Mouse (Mus musculus): ENCODE data around the gene Myrf. TPM values are rescaled to one million over a fixed set of nuclear protein-coding genes. Genes with fewer than 3 reads are reported as not detected.
"Not testable (repeated sequence)": the region's sequence is repeated elsewhere in the genome, so short reads cannot be mapped to it uniquely, and the experiment has no call there.

The Myrf gene
- total RNA-seq, 2 experiments from 2014 or later: 4.2 to 6.2 TPM

DNA sequence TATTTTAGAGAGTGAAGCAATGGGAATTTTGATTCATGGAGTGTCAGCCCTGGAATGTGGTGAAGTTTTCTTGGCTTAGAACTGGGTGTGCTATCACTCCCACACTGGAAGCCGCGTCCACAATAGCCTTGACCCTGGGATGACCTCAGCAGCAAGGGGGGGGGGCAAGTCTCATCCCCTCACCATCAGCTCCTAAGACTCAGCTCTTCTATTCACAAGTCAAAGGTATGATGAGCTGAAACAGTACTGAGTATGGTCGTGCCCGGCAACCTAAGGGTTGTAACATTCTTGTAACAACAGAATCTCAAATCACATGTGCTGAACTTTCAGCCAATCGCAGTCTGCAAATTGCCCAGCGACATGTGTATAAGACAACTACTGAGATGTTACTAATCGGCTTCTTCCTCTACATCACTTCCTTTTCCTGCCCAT lies 63.6 kb downstream of the Myrf start:
- no peak for DNase-seq

DNA sequence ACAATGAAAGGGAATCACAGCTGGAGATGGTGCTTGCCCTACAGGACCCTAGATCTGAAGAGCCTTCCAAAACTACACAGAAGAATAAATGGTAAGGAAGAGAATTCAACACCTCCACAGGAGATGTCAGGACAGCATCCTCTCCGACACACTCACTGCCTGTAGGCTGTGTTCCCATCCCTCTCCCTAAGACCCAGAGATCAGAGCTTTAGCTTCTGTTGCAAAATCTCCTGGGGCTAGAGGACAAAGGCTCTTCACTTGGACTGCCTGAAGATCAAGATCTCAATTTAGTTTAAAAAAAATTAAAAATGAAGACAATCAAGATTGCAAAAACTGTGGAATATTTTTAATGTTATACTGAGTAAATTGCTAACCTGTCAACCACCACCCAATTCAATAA lies 64.1 kb downstream of the Myrf start:
- DNase-seq: no peak

DNA sequence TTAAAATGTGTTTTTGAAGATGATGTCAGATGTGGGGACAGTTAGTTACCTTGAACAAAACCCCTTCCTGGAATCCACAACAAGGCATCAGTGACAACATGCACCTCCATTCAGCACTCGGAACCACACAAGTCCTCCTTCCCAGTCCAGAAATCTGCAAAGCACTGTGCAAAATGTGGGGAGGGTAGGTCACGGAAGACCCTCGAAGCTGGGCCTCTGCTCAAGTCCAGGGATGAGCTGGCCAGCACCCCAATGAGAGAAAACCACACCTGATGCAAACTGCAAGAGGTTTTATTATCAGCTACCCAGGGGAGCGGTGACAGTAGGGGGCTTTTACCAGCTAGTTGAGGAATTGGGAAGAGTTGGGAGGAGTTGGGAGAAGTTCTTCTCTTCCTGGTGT lies 65.6 kb downstream of the Myrf start:
- no peak for DNase-seq

DNA sequence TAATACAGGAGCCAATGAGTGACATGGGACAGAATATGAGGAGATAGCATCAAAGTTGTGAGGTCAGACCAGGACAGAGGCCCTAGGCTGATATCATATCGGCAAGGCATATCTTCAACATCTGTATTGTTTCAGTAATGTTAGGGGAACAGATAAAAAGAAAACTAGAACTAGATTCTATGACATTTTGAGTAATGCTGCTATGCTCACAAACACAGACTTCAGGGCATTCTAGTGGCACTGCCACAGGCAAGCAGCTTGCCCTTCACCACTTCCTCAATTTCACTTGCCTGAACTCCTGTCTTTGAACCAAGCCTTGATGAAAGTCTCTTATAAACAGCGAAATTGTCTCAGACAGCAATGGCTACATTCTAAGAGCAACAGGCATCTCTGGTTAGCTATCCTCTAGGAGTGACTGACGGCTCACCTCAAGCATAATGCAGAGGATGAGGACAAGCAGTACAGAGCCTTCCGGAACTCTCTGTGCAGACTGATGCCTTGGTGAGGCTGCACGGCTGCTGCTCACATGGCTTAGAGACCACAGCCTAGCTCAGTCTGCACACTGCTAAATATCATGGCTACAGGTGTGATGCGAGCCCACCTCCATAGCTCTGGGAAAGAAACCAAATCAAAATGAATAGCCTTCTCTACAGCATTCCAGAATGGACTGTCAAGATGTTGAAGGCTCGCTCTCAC lies 66.6 kb downstream of the Myrf start:
- no peak for DNase-seq

DNA sequence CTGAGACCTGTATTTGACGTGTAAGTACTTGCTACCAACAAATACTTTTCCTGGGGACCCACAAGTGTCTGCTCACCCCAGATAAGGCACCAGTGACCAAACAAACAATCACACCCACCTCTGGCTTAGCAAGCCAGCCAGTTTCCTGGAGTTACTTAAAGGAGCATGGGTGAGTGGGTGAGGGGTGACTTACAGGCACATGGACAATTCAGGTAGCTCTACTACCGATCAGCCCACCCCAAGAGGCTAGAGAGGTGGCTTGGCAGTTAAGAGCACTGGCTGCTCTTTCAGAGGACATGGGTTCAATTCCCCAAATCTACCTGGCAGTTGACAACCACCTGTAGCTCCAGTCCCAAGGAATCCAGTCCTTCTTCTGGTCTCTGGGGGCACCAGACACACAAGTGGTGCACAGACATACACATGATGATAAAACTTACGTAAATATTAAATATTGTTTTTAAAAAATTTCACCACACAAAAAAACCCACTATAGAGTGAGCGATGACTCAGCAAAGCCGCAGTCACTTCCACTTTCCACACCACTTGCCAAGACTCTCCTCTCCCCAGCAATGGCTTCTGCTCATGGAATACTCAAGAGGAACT lies 67.3 kb downstream of the Myrf start:
- no peak for DNase-seq

DNA sequence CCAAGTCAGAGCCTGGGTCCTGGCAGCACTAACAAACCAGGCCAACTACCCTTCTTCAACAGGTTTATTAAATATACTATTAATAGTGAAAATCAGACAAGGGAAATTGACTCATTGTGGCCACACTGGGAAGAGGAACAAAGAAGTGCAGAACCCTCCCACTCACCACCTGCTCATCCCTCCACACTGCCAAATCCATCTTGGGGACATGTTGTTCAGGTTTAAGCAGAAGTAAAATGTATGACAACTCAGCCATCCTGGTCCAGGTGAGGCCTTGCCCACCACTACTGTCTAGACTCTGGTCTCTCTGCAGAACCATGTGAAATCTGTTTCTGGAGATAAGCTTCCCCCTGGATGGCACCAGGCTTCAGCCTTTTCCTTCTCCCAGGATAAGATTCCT lies 68.7 kb downstream of the Myrf start:
- DNase-seq: no peak

DNA sequence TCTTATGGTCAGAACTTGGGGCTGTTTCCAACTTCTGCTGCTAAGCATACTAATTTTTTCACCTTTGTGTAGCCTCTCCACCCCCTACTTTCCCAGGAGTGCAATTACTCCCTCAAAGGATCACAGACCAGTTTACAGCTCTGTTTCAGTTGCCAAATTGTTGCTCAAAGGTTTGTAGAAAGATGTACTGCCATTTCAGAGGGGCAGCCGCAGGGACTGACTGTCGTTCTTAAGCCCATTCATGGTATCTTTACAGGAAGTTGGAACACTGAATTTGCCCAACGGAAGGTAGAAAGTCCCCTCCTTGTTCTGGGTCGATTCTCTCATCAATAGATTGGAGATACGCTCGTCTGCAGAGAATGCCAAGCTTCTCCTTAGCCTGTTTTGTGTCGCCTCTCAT lies 69.2 kb downstream of the Myrf start:
- DNase-seq: no peak

DNA sequence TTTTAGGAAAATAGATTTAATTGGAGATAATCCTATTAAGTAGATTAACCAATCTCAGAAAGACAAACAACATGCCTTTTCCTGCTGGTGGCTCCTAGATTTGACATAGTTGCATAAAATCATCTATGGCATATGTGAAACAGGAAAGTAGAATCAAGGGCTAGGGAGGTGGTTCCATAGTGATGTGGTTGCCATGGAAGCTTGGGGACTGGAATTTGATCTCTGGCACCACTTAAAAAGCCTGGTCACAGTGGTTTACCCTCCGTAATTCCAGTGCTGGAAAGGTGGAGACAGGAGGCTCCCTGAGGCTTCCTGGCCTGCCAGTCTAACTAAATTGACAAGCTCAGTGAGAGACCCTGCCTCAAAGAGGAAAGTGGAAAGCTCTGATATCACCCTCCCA lies 70.1 kb downstream of the Myrf start:
- no peak for DNase-seq

DNA sequence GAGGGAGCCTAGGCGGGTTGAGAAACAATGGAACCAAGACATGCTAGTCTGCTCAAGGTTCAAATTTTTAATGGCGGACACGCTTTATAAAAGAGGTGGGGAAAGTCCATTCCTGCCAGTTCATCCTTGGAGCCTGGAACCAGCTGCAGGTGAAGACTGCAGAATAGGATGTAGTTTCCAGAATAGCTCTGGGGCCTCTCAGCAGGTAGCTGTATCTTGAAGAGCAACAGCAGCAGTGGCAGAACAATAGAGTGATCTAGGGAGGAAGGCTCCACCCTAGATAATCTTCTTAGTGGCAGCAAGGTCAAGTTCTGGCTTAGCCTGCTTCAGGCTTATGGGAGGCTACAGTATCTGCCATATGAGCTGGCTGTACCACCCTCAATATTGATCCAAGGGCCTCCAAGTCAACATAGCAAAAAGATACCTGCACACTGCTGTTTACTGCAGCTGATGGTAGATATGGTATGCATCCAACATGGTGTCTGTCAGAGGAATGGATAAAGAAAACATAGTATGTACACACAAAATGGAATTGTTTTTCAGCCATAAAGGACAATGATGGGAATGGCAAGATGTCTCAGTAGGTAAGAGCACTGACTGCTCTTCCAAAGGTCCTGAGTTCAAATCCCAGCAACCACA lies 70.7 kb downstream of the Myrf start:
- not testable (repeated sequence) for DNase-seq

DNA sequence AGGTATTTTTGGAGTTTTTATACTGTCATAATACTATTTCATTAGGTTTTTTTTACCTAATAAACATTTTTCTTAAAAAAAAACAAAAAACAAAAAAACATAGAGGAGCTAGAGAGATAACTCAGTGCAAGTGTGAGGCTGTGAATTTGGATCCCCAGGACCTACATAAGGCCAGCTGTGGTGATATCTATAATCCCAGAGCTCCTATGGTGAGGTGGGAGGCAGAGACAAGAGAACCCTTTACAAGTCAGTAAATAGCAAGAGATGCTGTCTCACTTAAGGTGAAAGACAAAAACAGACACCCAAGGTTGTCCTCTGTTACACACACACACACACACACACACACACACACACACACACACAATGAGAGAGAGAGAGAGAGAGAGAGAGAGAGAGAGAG lies 71.4 kb downstream of the Myrf start:
- no peak for DNase-seq

DNA sequence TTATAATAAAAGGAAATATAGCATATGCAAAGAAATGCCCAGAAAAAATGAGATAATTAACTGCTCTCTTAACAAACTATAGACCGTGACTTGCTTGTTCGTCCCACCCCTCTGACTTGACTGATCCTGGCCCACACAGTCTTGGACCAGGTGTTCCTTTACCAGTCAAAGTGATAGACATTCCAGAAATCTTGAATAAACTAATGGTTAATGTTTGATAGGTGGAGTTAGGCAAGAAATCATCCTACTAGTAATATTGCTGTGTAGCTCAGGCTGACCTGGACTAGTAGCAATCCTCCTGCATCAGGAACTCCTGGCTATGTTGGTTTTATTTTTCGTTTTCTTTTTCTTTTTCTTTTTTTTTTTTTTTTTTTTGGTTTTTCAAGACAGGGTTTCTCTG lies 72.1 kb downstream of the Myrf start:
- DNase-seq: no peak

DNA sequence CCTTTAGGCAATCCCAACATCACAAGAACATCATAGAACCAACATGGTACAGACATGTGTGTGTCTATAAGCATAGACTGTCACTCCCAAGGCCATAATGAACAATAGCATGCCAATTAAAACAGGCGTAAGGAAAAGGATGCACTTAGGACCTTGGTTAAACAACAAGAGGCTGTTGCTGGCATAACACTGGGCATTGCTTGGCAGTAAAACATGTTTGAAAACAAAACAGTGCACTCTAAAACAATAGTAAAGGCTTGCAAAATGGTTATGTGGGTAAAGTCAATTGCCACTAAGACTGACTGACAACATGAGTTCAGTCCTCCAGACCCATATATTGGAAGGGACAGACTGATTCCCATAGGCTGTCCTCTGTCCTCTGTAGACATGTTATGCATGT lies 72.6 kb downstream of the Myrf start:
- no peak for DNase-seq

DNA sequence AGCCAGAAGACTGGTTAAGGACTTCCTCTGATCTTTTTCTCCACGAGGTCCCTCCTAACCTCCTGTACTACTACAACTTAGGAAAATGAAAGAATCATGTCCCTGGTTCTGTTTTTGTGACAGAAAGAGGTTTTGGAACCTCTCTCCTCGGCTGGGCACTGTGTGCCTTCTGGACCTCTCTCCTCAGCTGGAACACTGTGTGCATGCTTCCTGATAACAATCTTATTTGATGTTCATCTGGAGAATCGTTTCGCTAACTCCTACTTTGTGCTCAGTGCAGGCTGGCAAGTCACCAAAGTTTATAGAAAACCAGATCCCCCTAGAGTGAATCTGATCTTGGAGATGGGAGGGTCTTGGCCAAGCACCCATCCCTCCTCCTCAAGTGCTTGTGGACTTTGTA lies 73.4 kb downstream of the Myrf start:
- no peak for DNase-seq

DNA sequence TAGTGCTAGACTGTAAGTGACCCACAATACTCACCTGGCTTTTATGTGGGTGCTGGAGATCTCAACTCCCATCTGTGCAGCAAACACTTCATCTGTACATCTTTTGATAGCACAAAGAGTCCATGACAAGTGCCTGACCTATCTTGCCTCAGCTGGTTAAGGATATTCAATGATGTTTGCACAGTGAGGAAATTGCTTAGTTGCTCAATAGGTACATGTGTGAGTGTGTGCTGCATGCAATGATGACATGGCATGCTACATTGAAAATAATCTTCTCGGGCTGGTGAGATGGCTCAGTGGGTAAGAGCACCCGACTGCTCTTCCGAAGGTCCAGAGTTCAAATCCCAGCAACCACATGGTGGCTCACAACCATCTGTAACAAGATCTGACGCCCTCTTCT lies 74.6 kb downstream of the Myrf start:
- DNase-seq: not testable (repeated sequence)

DNA sequence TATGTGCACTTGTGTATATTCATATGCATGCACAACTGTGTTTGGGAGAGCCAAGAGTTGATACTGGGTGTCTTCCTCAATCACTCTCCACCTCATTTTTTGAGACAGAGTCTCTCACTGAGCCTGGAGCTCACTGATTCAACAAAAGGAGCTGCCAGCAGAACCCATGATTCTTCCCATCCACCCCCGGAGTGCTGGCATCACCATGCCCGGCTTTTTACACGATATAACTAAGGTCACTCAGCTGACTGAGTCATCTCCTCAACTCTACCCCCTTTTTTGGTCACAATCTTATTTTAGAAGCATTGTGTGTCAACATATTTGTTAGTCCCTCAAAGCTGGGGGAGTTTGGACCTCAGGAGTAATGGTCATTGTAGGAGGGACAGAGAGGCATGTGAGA lies 76.7 kb downstream of the Myrf start:
- DNase-seq: no peak

Small RNA genes within 50 kb of the gene (microRNA-seq; reads per million reads assigned to microRNA genes)
- 0 reads per million in 2 experiments for gene Mir6993

Other genes with a start within 250 kb of the Myrf start
- gene Best1, start 239.1 kb downstream of the Myrf start, total RNA-seq (2021): under 1 TPM; 0.12 to 0.13 TPM
- gene Rab3il1, start 239.1 kb downstream of the Myrf start, total RNA-seq (2021): 1 to 10 TPM; 6.6 to 6.8 TPM
- gene Fads3, start 199.2 kb downstream of the Myrf start, total RNA-seq (2021): 10 to 100 TPM; 31.8 to 34.9 TPM
- 1 to 10 TPM; 5.2 to 5.5 TPM for gene Fads2, start 139.0 kb downstream of the Myrf start, total RNA-seq (2021)
- gene Fads1, start 57.9 kb downstream of the Myrf start, total RNA-seq (2021): 10 to 100 TPM; 23.6 to 26.1 TPM
- 100 to 1,000 TPM; 138 to 161 TPM for gene Tmem258, start 36.7 kb downstream of the Myrf start, total RNA-seq (2021)
- gene Fen1, start 36.6 kb downstream of the Myrf start, total RNA-seq (2021): 1 to 10 TPM; 4.7 to 5.2 TPM
- gene Dagla, start 64.1 kb upstream of the Myrf start, total RNA-seq (2021): 1 to 10 TPM; 3.3 TPM
- gene Syt7, start 148.3 kb upstream of the Myrf start, total RNA-seq (2021): 10 to 100 TPM; 35.5 to 37.1 TPM
- gene Lrrc10b, start 216.7 kb upstream of the Myrf start, total RNA-seq (2021): 1 to 10 TPM; 1.7 to 5.7 TPM
- gene Ppp1r32, start 242.2 kb upstream of the Myrf start, total RNA-seq (2021): under 1 TPM in 1 of 2 experiments, not detected in 1; 0.49 TPM

All from heart, adult 18-20 months (tissue).